Mouse (Mus musculus): Measurements from ENCODE around the gene Gpr149. TPM values are rescaled to one million over a fixed set of nuclear protein-coding genes. Genes with fewer than 3 reads are reported as not detected.

The Gpr149 gene
- total RNA-seq, 2 experiments from 2014 or later: not detected

Other genes starting within 250 kb of the Gpr149 start
- 10 to 100 TPM; 16.7 to 18.1 TPM for gene Dhx36, start 98.1 kb downstream of the Gpr149 start, total RNA-seq (2021)

Data from heart, postnatal 25 days (tissue).